29 mouse cellular contexts compared by ENCODE assay signal in the genomic region with DNA sequence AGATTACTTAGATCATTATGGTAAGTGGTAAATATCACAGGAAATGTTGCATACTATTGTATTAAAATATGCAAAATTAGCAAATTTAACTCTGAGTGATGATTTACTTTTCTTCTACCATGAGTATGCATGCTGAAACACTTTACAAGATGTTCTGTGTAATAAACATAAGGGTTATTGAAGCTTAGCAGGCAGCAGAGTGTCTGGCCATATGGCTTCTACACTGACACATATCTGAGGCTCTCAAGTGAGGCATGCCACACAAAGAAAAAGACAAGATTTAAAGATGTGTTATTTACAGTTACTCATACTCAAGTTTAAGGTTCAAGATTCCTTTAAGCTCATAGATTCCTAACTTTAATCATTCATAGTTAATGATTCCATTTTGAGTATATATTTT. TPM values are rescaled to one million over a fixed set of nuclear protein-coding genes. Genes with fewer than 3 reads are reported as not detected.
"Had no signal": no experiment of that assay in that cellular context is flagged by ENCODE, and none has a peak within 500 bp of the region (broad histone marks: within the 10 kb centered on the region; RNA-seq: fewer than 3 reads in every experiment).

No protein-coding gene starts in this region.

- DNase-seq: liver, postnatal 0 days; lung, adult 2 months; lung, postnatal 14 days; lung, postnatal 36 days; midbrain, embryonic 14.5 days; retina, postnatal 1 day; right cerebral cortex, adult 18-20 months; right cerebral cortex, postnatal 25 days; right cerebral cortex, postnatal 4 days; spleen, adult 18-20 months; thymus, adult 2 months; thymus, postnatal 25 days; thymus, postnatal 4 days had no signal

- H3K9me3 ChIP-seq: megakaryocyte, embryonic 14.5 days; midbrain, embryonic 12.5 days; neural tube, embryonic 13.5 days; neural tube, embryonic 15.5 days had no signal

- H3K4me3 ChIP-seq: lung, embryonic 15.5 days; megakaryocyte, embryonic 14.5 days; midbrain, embryonic 12.5 days; myocyte; neural tube, embryonic 13.5 days; neural tube, embryonic 15.5 days had no signal

- H3K27ac ChIP-seq: lung, embryonic 15.5 days; macrophage; midbrain, embryonic 12.5 days; neural tube, embryonic 13.5 days; neural tube, embryonic 15.5 days had no signal

- H3K27me3 ChIP-seq: lung, embryonic 15.5 days; megakaryocyte, embryonic 14.5 days; midbrain, embryonic 12.5 days; neural tube, embryonic 13.5 days; neural tube, embryonic 15.5 days had no signal

- H3K36me3 ChIP-seq: lung, embryonic 15.5 days; midbrain, embryonic 12.5 days; neural tube, embryonic 13.5 days; neural tube, embryonic 15.5 days had no signal

- H3K4me1 ChIP-seq: lung, embryonic 15.5 days; megakaryocyte, embryonic 14.5 days; midbrain, embryonic 12.5 days; neural tube, embryonic 13.5 days; neural tube, embryonic 15.5 days had no signal

RNA-seq across cellular contexts. Expression of a gene that starts 13.9 kb away (rescaled TPM):
- total RNA-seq: megakaryocyte progenitor cell, adult 5-6 weeks had no signal
- polyA plus RNA-seq: liver, postnatal 0 days; lung, adult 2 months; lung, embryonic 15.5 days; lung, postnatal 0 days; macrophage; midbrain, embryonic 12.5 days; midbrain, embryonic 14.5 days; midbrain, embryonic 16.5 days; myocyte; neural tube, embryonic 11.5 days; neural tube, embryonic 13.5 days; neural tube, embryonic 15.5 days; small intestine, adult 2 months; stomach, embryonic 14.5 days; stomach, embryonic 16.5 days; testis, adult 2 months; thymus, adult 2 months; urinary bladder, adult 2 months had no signal

RNA-seq across cellular contexts. Expression of a gene that starts 32.4 kb away (rescaled TPM):
- total RNA-seq: megakaryocyte progenitor cell, adult 5-6 weeks had no signal
- polyA plus RNA-seq: liver, postnatal 0 days; lung, adult 2 months; lung, embryonic 15.5 days; lung, postnatal 0 days; macrophage; midbrain, embryonic 12.5 days; midbrain, embryonic 14.5 days; midbrain, embryonic 16.5 days; myocyte; neural tube, embryonic 11.5 days; neural tube, embryonic 13.5 days; neural tube, embryonic 15.5 days; small intestine, adult 2 months; stomach, embryonic 14.5 days; stomach, embryonic 16.5 days; testis, adult 2 months; thymus, adult 2 months; urinary bladder, adult 2 months had no signal

RNA-seq across cellular contexts. Expression of a gene that starts 42.1 kb away (rescaled TPM):
- total RNA-seq: megakaryocyte progenitor cell, adult 5-6 weeks had no signal
- polyA plus RNA-seq: liver, postnatal 0 days; lung, adult 2 months; lung, embryonic 15.5 days; lung, postnatal 0 days; macrophage; midbrain, embryonic 12.5 days; midbrain, embryonic 14.5 days; midbrain, embryonic 16.5 days; myocyte; neural tube, embryonic 11.5 days; neural tube, embryonic 13.5 days; neural tube, embryonic 15.5 days; small intestine, adult 2 months; stomach, embryonic 14.5 days; stomach, embryonic 16.5 days; testis, adult 2 months; thymus, adult 2 months; urinary bladder, adult 2 months had no signal

RNA-seq across cellular contexts. Expression of a gene that starts 44.9 kb away (rescaled TPM):
- total RNA-seq: megakaryocyte progenitor cell, adult 5-6 weeks had no signal
- polyA plus RNA-seq: liver, postnatal 0 days; lung, adult 2 months; lung, embryonic 15.5 days; lung, postnatal 0 days; macrophage; midbrain, embryonic 12.5 days; midbrain, embryonic 14.5 days; midbrain, embryonic 16.5 days; myocyte; neural tube, embryonic 11.5 days; neural tube, embryonic 13.5 days; neural tube, embryonic 15.5 days; small intestine, adult 2 months; stomach, embryonic 14.5 days; stomach, embryonic 16.5 days; testis, adult 2 months; thymus, adult 2 months; urinary bladder, adult 2 months had no signal
